Mouse (Mus musculus) bone marrow macrophage, adult 2 months (primary cell): ENCODE measurements at regions not wholly inside any gene's neighbourhood (a gene's known extent, or its start where the extent isn't known, plus 50 kb on each side); places are given as distances from the start of the nearest gene placed in this dataset.

Source experiments
- CTCF ChIP-seq: IDR thresholded peaks from 2 replicates; pipeline ENCODE4 v1.5.1; 2012; ENCODE audit warnings: low read depth, mild to moderate bottlenecking, low read length, moderate library complexity
- POLR2A ChIP-seq: IDR thresholded peaks from 2 replicates; pipeline ENCODE4 v1.6.1; 2012; ENCODE audit warnings: mild to moderate bottlenecking, low read depth, low read length, borderline replicate concordance

DNA sequence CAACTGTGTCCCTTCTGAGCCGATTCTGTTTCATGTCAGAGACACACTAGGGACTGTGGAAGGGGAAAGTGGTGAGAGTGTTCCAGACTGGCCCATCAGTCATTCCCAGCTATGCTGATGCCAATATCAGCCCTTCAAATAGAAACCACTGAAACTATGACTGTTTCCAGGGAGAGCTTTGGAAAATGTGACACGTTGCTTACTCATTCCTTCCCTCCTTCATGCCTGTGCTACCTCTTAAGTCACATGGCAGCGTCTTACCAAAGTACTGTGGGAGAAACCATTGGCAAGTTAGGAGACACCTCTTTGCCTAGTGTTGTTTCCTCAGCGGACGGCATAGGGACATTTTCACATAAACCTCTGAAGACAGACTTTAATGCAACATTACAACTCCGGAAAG, 153.0 kb upstream of the Gm11146 start:
- TF ChIP-seq POLR2A (no peak), CTCF (no peak)
